Mouse (Mus musculus) G1E-ER4 (cell line): ENCODE measurements around the gene Polr1b. TPM values are rescaled to one million over a fixed set of nuclear protein-coding genes. Genes with fewer than 3 reads are reported as not detected.

ENCODE experiments used
- GATA1 ChIP-seq: IDR thresholded peaks from one replicate; pipeline ENCODE4 v1.8.0; 2012; ENCODE audit warnings: low read length, inconsistent platforms
- polyA plus RNA-seq: library from polyadenylated mRNA; stranded (reverse); fragments of >175 nt; gene quantifications from 2 replicates; pipeline ENCODE4 v1.2.3, GENCODE M21; 2012

The Polr1b gene
- polyA plus RNA-seq, 1 experiment, result 25.8 TPM

GRCm38 (mm10) chr2:129151111-129151510 lies 50.3 kb downstream of the Polr1b start:
- TF ChIP-seq GATA1, result no peak

- TF ChIP-seq GATA1, result no peak
Observed at GRCm38 (mm10) chr2:129152751-129153150, 52.0 kb downstream of the Polr1b start.

- TF ChIP-seq GATA1, result no peak
Observed at GRCm38 (mm10) chr2:129164815-129165214, 64.0 kb downstream of the Polr1b start.

GRCm38 (mm10) chr2:129166466-129167463 lies 66.0 kb downstream of the Polr1b start:
- no peak for TF ChIP-seq GATA1

- no peak for TF ChIP-seq GATA1
Observed at GRCm38 (mm10) chr2:129173386-129173785, 72.6 kb downstream of the Polr1b start.

GRCm38 (mm10) chr2:129174474-129174873 lies 73.7 kb downstream of the Polr1b start:
- no peak for TF ChIP-seq GATA1

GRCm38 (mm10) chr2:129175636-129176035 lies 74.8 kb downstream of the Polr1b start:
- no peak for TF ChIP-seq GATA1

Other genes with a start within 250 kb of the Polr1b start
- gene Fbln7, start 238.0 kb upstream of the Polr1b start, polyA plus RNA-seq, result not detected in 2 replicates
- gene Zc3h8, start 156.9 kb upstream of the Polr1b start, polyA plus RNA-seq, result 0.43 and 0.93 TPM in 2 replicates
- gene Zc3h6, start 133.6 kb upstream of the Polr1b start, polyA plus RNA-seq, result 2.1 and 3.0 TPM in 2 replicates
- 12.1 and 12.3 TPM in 2 replicates for gene Gm10762, start 133.3 kb upstream of the Polr1b start, polyA plus RNA-seq
- gene Vinac1, start 52.8 kb upstream of the Polr1b start, polyA plus RNA-seq, result not detected in 2 replicates
- gene Ttl, start 35.1 kb upstream of the Polr1b start, polyA plus RNA-seq, result not detected in 2 replicates
- 2.6 and 44.6 TPM in 2 replicates for gene Chchd5, start 28.7 kb downstream of the Polr1b start, polyA plus RNA-seq
- gene Slc20a1, start 97.8 kb downstream of the Polr1b start, polyA plus RNA-seq, result 51.8 and 57.4 TPM in 2 replicates
- gene Ckap2l, start 196.2 kb downstream of the Polr1b start, polyA plus RNA-seq, result 39.1 and 55.6 TPM in 2 replicates
- not detected in 2 replicates for gene Il1a, start 209.0 kb downstream of the Polr1b start, polyA plus RNA-seq